Mouse (Mus musculus) adrenal gland, postnatal 25 days (tissue): ENCODE data around the gene Masp1. TPM values are rescaled to one million over a fixed set of nuclear protein-coding genes. Genes with fewer than 3 reads are reported as not detected.

Experiments used
- DNase-seq: peaks from one replicate; pipeline ENCODE4 v3.0.0; 2021; ENCODE audit warnings: mixed read lengths
- total RNA-seq: library from RNA; stranded (reverse); gene quantifications from 2 replicates; pipeline ENCODE4 v1.2.3, GENCODE M21; 2021

Masp1 gene
- total RNA-seq, 1 experiment from 2014 or later = 119 TPM

GRCm38 (mm10) chr16:23458906-23459588, 61.6 kb downstream of the Masp1 start:
- no peak for DNase-seq

GRCm38 (mm10) chr16:23457338-23457737, 63.3 kb downstream of the Masp1 start:
- no peak for DNase-seq

GRCm38 (mm10) chr16:23456534-23456933, 64.1 kb downstream of the Masp1 start:
- peak; percentile 53 for DNase-seq

- DNase-seq = no peak
Observed at GRCm38 (mm10) chr16:23454376-23454775, 66.2 kb downstream of the Masp1 start.

GRCm38 (mm10) chr16:23452476-23452875, 68.1 kb downstream of the Masp1 start:
- peak; percentile 57 for DNase-seq

- no peak for DNase-seq
Observed at GRCm38 (mm10) chr16:23450816-23451215, 69.8 kb downstream of the Masp1 start.

- no peak for DNase-seq
Observed at GRCm38 (mm10) chr16:23449946-23450345, 70.7 kb downstream of the Masp1 start.

- DNase-seq = peak; percentile 21
Observed at GRCm38 (mm10) chr16:23444231-23444630, 76.4 kb downstream of the Masp1 start.

GRCm38 (mm10) chr16:23437404-23438166, 83.0 kb downstream of the Masp1 start:
- DNase-seq = no peak

GRCm38 (mm10) chr16:23429991-23430390, 90.6 kb downstream of the Masp1 start:
- DNase-seq = no peak

- DNase-seq = no peak
Observed at GRCm38 (mm10) chr16:23428647-23429319, 91.8 kb downstream of the Masp1 start, which contains the start of gene Rtp1. Rtp1 (plus strand) TSS chr16:23429133.

- DNase-seq = peak; percentile 20
Observed at GRCm38 (mm10) chr16:23427701-23428100, 92.9 kb downstream of the Masp1 start.

GRCm38 (mm10) chr16:23423825-23424224, 96.8 kb downstream of the Masp1 start:
- DNase-seq = no peak

GRCm38 (mm10) chr16:23419565-23420085, 101.0 kb downstream of the Masp1 start:
- no peak for DNase-seq

- no peak for DNase-seq
Observed at GRCm38 (mm10) chr16:23417456-23418240, 103.0 kb downstream of the Masp1 start.

- DNase-seq = no peak
Observed at GRCm38 (mm10) chr16:23416657-23417293, 103.8 kb downstream of the Masp1 start.

GRCm38 (mm10) chr16:23416261-23416656, 104.4 kb downstream of the Masp1 start:
- DNase-seq = peak; percentile 25

- no peak for DNase-seq
Observed at GRCm38 (mm10) chr16:23412930-23413329, 107.7 kb downstream of the Masp1 start.

GRCm38 (mm10) chr16:23403008-23403755, 117.4 kb downstream of the Masp1 start:
- DNase-seq = peak; percentile 80

- DNase-seq = no peak
Observed at GRCm38 (mm10) chr16:23401959-23402358, 118.7 kb downstream of the Masp1 start.

- no peak for DNase-seq
Observed at GRCm38 (mm10) chr16:23401463-23401862, 119.2 kb downstream of the Masp1 start.
